Mouse (Mus musculus) heart, adult 2 months (tissue): ENCODE data around the gene Mcm10.

Source experiments
- CTCF ChIP-seq: fragments of 200-600 bp; IDR thresholded peaks from 2 replicates; pipeline ENCODE4 v1.8.1; 2022; ENCODE audit warnings: antibody characterized with exemption, mild to moderate bottlenecking, moderate library complexity
- EP300 ChIP-seq: fragments of 200-500 bp; IDR thresholded peaks from 2 replicates; pipeline ENCODE4 v1.6.1; 2011; ENCODE audit warnings: low read depth, low read length, control low read depth; ENCODE audit not compliant: insufficient read depth
- POLR2A ChIP-seq: fragments of 200-500 bp; IDR thresholded peaks from 2 replicates; pipeline ENCODE4 v1.6.1; 2011; ENCODE audit warnings: mild to moderate bottlenecking, low read depth, low read length, control low read depth; ENCODE audit not compliant: insufficient read depth

DNA sequence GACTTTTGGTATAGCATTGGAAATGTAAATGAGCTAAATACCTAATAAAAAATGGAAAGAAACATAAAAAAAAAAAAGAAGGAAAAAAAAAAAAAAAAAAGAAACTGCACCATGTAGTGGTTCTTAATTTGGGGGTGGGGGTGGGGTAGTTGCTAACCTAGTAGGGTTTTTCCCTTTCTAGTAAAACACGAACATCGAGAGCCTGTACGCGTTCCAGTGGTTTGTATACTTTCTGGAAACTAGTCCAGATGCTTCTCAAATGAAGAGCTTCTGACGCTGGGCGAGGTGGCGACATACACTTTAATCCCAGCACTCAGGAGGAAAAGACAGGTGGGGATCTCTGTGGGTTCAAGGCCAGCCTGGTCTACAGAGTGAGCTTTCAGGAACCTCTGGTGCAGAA, 4.3 kb upstream of the Mcm10 start:
- no peak for TF ChIP-seq POLR2A
- no peak for TF ChIP-seq CTCF
- no peak for TF ChIP-seq EP300
